Mouse (Mus musculus): ENCODE measurements around the gene Sspo.

DNA sequence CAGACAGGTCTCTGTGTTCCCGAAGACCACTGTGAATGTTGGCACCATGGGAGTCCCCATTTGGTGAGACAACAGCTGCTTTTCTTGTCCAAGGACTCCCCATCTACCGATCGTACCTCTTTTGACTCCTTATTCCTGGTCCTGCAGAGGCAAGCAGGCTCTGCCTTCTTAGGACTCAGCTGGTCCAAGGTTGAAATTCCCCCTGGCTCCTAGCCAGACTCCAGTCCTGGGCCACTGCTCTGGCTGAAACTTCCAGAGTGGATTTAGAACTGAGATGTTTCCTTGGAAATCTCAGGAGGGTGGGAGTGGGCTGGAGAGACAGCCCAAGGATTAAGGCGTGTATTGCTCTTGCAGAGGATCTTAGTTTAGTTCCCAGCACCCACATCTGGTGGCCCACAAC lies 49.5 kb downstream of the Sspo start:
- TF ChIP-seq POLR2A (IDR thresholded peaks at IDR 0.05; ENCODE audit: low read depth, low read length) (no peak), CTCF (conservative IDR thresholded peaks at IDR 0.05 in 1 of 2, IDR thresholded peaks at IDR 0.05 in 1 of 2; ENCODE audit: low read depth in 2 of 2, low read length in 2 of 2) (no peak), ELF1 (IDR thresholded peaks at IDR 0.05; ENCODE audit: low read depth, low read length) (no peak), RAD21 (IDR thresholded peaks at IDR 0.05; ENCODE audit: low read depth, low read length) (no peak), MAZ (IDR thresholded peaks at IDR 0.05; ENCODE audit: low read depth, low read length) (no peak), ETS1 (conservative IDR thresholded peaks at IDR 0.05; ENCODE audit: low read depth, low read length) (no peak), E2F4 (IDR thresholded peaks at IDR 0.05; ENCODE audit: insufficient replicate concordance, low read depth, low read length) (no peak), MAFK (IDR thresholded peaks at IDR 0.05; ENCODE audit: insufficient replicate concordance, low read length) (no peak), UBTF (IDR thresholded peaks at IDR 0.05; ENCODE audit: low read depth, low read length) (no peak), MEF2A (IDR thresholded peaks at IDR 0.05; ENCODE audit: borderline replicate concordance, low read depth, low read length) (no peak), ZC3H11A (IDR thresholded peaks at IDR 0.05; ENCODE audit: low read depth, low read length) (no peak), MAX (IDR thresholded peaks at IDR 0.05; ENCODE audit: low read length) (no peak), JUN (IDR thresholded peaks at IDR 0.05; ENCODE audit: insufficient read depth, low read depth, low read length) (no peak), TBP (conservative IDR thresholded peaks at IDR 0.05; ENCODE audit: low read depth, low read length) (no peak)

Measured in CH12.LX (cell line).